ENCODE assay signal across 26 mouse cellular contexts in genomic region chr3:153339091-153339490, GRCm38 (mm10).
DNase-seq lines count a peak whose midpoint lies in the region; ATAC-seq and TF ChIP-seq lines count a peak whose summit lies in the region.
"Had no signal": no experiment of that assay in that cellular context is flagged by ENCODE, and none has a peak within 500 bp of the region (broad histone marks: within the 10 kb centered on the region; RNA-seq: fewer than 3 reads in every experiment).

No protein-coding gene starts in this region.

- H3K27ac ChIP-seq in forebrain, postnatal 0 days (ENCODE audit: low read depth, low read length): no peak overlapping the region
- no peak overlapping the region for H3K27ac ChIP-seq in forebrain, embryonic 13.5 days
- no peak overlapping the region for H3K27ac ChIP-seq in lung, embryonic 14.5 days (ENCODE audit: low read depth)
- H3K27ac ChIP-seq in hindbrain, embryonic 11.5 days (ENCODE audit: low read depth, low read length): no peak overlapping the region
- H3K27ac ChIP-seq in gastrocnemius, adult 2 months: no peak overlapping the region
- H3K27ac ChIP-seq: heart, embryonic 15.5 days; hindbrain, postnatal 0 days; kidney, embryonic 15.5 days; limb, embryonic 10.5 days had no signal

- TF ChIP-seq CTCF in forebrain, postnatal 0 days (IDR thresholded peaks at IDR 0.05; ENCODE audit: low read depth): no peak
- no peak for TF ChIP-seq CTCF in lung, embryonic 14.5 days (IDR thresholded peaks at IDR 0.05; ENCODE audit: low read depth)
- TF ChIP-seq CTCF in gastrocnemius, adult 2 months (IDR thresholded peaks at IDR 0.05): no peak

- no peak overlapping the region for H3K4me2 ChIP-seq in forebrain, postnatal 0 days (ENCODE audit: low read depth)
- H3K4me2 ChIP-seq in forebrain, embryonic 13.5 days: no peak overlapping the region
- no peak overlapping the region for H3K4me2 ChIP-seq in lung, embryonic 14.5 days
- no peak overlapping the region for H3K4me2 ChIP-seq in hindbrain, embryonic 11.5 days (replicated peaks; ENCODE audit: low read depth, low read length)
- H3K4me2 ChIP-seq: heart, embryonic 15.5 days; kidney, embryonic 15.5 days had no signal

- H3K9me3 ChIP-seq in forebrain, postnatal 0 days (ENCODE audit: low read length): no peaks in the 10 kb centered on the region
- H3K9me3 ChIP-seq in forebrain, embryonic 13.5 days (replicated peaks): no peaks in the 10 kb centered on the region
- no peaks in the 10 kb centered on the region for H3K9me3 ChIP-seq in lung, embryonic 14.5 days (ENCODE audit: low read depth, low read length)
- H3K9me3 ChIP-seq in hindbrain, embryonic 11.5 days (ENCODE audit: control insufficient read depth, low read length): no peaks in the 10 kb centered on the region
- H3K9me3 ChIP-seq: G1E; heart, embryonic 15.5 days; kidney, embryonic 15.5 days; limb, embryonic 10.5 days had no signal

- DNase-seq in forebrain, postnatal 0 days: peak; percentile 49
- peak; percentile 8 for DNase-seq in lung, embryonic 14.5 days
- DNase-seq in lung, postnatal 10 days: no peak
- peak; percentile 48 to 51 for DNase-seq in layer of hippocampus, adult 8-10 months (ENCODE audit: low spot score in 2 of 2)
- peak; percentile 52 for DNase-seq in right cerebral cortex, postnatal 25 days
- DNase-seq in hindbrain, embryonic 11.5 days (ENCODE audit: low spot score): no peak
- no peak for DNase-seq in gastrocnemius, adult 2 months
- DNase-seq: adrenal gland, postnatal 10 days; cerebellum, adult 18-20 months; cerebellum, postnatal 25 days; embryo, embryonic 11 days; heart, postnatal 4 days; kidney, postnatal 4 days; liver, postnatal 0 days; retina, postnatal 1 day; spleen, adult 18-20 months had no signal

- H3K9ac ChIP-seq in forebrain, postnatal 0 days: no peak overlapping the region
- H3K9ac ChIP-seq in forebrain, embryonic 13.5 days: no peak overlapping the region
- H3K9ac ChIP-seq in lung, embryonic 14.5 days: no peak overlapping the region
- no peak overlapping the region for H3K9ac ChIP-seq in hindbrain, embryonic 11.5 days (ENCODE audit: low read depth, low read length)
- H3K9ac ChIP-seq: heart, embryonic 15.5 days; kidney, embryonic 15.5 days; liver, postnatal 0 days had no signal

- intact Hi-C loops in gastrocnemius, adult 2 months (cut with DNase I): no loop called here

- H3K36me3 ChIP-seq in forebrain, postnatal 0 days (ENCODE audit: insufficient read depth): no peaks in the 10 kb centered on the region
- no peaks in the 10 kb centered on the region for H3K36me3 ChIP-seq in forebrain, embryonic 13.5 days (ENCODE audit: poor library complexity, severe bottlenecking)
- H3K36me3 ChIP-seq in lung, embryonic 14.5 days (ENCODE audit: insufficient read depth): no peaks in the 10 kb centered on the region
- H3K36me3 ChIP-seq in hindbrain, embryonic 11.5 days (ENCODE audit: control insufficient read depth, insufficient read depth, low read length): no peaks in the 10 kb centered on the region
- H3K36me3 ChIP-seq: heart, embryonic 15.5 days; kidney, embryonic 15.5 days; limb, embryonic 10.5 days had no signal

- no peak overlapping the region for H3K4me3 ChIP-seq in forebrain, postnatal 0 days (ENCODE audit: low read depth, low read length)
- no peak overlapping the region for H3K4me3 ChIP-seq in forebrain, embryonic 13.5 days
- no peak overlapping the region for H3K4me3 ChIP-seq in lung, embryonic 14.5 days (ENCODE audit: low read depth, low read length)
- no peak overlapping the region for H3K4me3 ChIP-seq in hindbrain, embryonic 11.5 days (ENCODE audit: low read depth, low read length)
- H3K4me3 ChIP-seq in gastrocnemius, adult 2 months: no peak overlapping the region
- H3K4me3 ChIP-seq: heart, embryonic 15.5 days; kidney, embryonic 15.5 days; limb, embryonic 10.5 days; megakaryocyte, embryonic 14.5 days had no signal

- ATAC-seq in forebrain, postnatal 0 days: peak; percentile 61
- ATAC-seq in forebrain, embryonic 13.5 days: no peak
- no peak for ATAC-seq in lung, embryonic 14.5 days (ENCODE audit: insufficient read depth)
- no peak for ATAC-seq in hindbrain, embryonic 11.5 days (ENCODE audit: low FRiP score)
- ATAC-seq: activated CD4-positive, CD25-positive, alpha-beta regulatory T cell, adult 4 months; hindbrain, postnatal 0 days; intestine, postnatal 0 days; liver, postnatal 0 days; midbrain, embryonic 16.5 days had no signal

- 72% methylated on average over 12 of the region's 12 CpGs for WGBS in forebrain, postnatal 0 days
- 81% methylated on average over 12 of the region's 12 CpGs for WGBS in forebrain, embryonic 13.5 days
- WGBS in lung, embryonic 14.5 days: 52% methylated on average over 12 of the region's 12 CpGs
- 82% methylated on average over 12 of the region's 12 CpGs for WGBS in hindbrain, embryonic 11.5 days

- no peaks in the 10 kb centered on the region for H3K4me1 ChIP-seq in forebrain, postnatal 0 days (ENCODE audit: insufficient read depth)
- peaks cover 3% of the 10 kb centered on the region; the same call in 1 of the 2 replicates for H3K4me1 ChIP-seq in forebrain, embryonic 13.5 days
- no peaks in the 10 kb centered on the region for H3K4me1 ChIP-seq in lung, embryonic 14.5 days (ENCODE audit: insufficient read depth)
- no peaks in the 10 kb centered on the region for H3K4me1 ChIP-seq in hindbrain, embryonic 11.5 days (replicated peaks; ENCODE audit: control insufficient read depth, insufficient read depth, low read length)
- H3K4me1 ChIP-seq: heart, embryonic 15.5 days; kidney, embryonic 15.5 days; limb, embryonic 10.5 days; megakaryocyte, embryonic 14.5 days had no signal

- H3K27me3 ChIP-seq in forebrain, postnatal 0 days (ENCODE audit: insufficient read depth, low read length): no peaks in the 10 kb centered on the region
- H3K27me3 ChIP-seq in forebrain, embryonic 13.5 days: no peaks in the 10 kb centered on the region
- no peaks in the 10 kb centered on the region for H3K27me3 ChIP-seq in lung, embryonic 14.5 days (ENCODE audit: insufficient read depth, low read length)
- H3K27me3 ChIP-seq in hindbrain, embryonic 11.5 days (ENCODE audit: control insufficient read depth, insufficient read depth, low read length): no peaks in the 10 kb centered on the region
- H3K27me3 ChIP-seq: heart, embryonic 15.5 days; kidney, embryonic 15.5 days; megakaryocyte, embryonic 14.5 days had no signal

Comparison
In these comparisons a context has a peak if more than half of its experiments do, and no peak if none do; other contexts are left out.
1. DNase-seq: peak in forebrain, postnatal 0 days (single experiment), lung, embryonic 14.5 days (single experiment), layer of hippocampus, adult 8-10 months (2 of 2) and right cerebral cortex, postnatal 25 days (single experiment); none in lung, postnatal 10 days (single experiment), hindbrain, embryonic 11.5 days (single experiment) and gastrocnemius, adult 2 months (single experiment).